Comparison of ENCODE assay signal across 23 mouse cellular contexts in the genomic region with DNA sequence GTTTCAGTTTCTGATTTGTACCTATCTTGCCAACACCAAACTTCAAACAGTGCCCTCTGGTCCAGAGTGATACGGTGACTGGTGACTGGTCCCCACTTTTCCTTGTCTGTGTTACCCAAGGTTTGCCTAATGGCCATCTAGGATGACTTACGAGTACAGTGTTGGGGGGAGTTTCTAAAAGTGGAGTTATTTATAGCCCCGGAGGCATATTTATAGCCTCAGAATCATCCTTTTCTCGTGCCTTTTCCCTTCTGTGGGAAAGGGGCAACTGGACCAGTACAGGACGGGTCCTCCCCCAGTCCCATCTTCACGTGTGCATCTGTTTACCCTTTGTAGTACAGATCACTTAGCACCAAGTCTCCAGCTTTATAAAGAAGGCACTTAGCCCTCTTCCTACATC. TPM values are rescaled to one million over a fixed set of nuclear protein-coding genes. Genes with fewer than 3 reads are reported as not detected.
DNase-seq lines count a peak whose midpoint lies in the region; ATAC-seq and TF ChIP-seq lines count a peak whose summit lies in the region.
"Had no signal": no experiment of that assay in that cellular context is flagged by ENCODE, and none has a peak within 500 bp of the region (broad histone marks: within the 10 kb centered on the region; RNA-seq: fewer than 3 reads in every experiment).

No protein-coding gene starts in this region.

- ATAC-seq in heart, embryonic 14.5 days (ENCODE audit: insufficient number of reproducible peaks, insufficient read depth, low FRiP score, low read depth): no peak
- peak; percentile 52; the same call in 1 of the 2 replicates for ATAC-seq in kidney, embryonic 15.5 days (replicated peaks; ENCODE audit: low FRiP score)
- ATAC-seq: activated CD4-positive, CD25-positive, alpha-beta regulatory T cell, adult 4 months; forebrain, embryonic 16.5 days; Patski had no signal

- no peak for TF ChIP-seq CTCF in small intestine, adult 2 months (IDR thresholded peaks at IDR 0.05; ENCODE audit: extremely low read depth, insufficient read length, insufficient replicate concordance, low read depth, low read length)

- H3K9me3 ChIP-seq in heart, embryonic 10.5 days: no peaks in the 10 kb centered on the region
- no peaks in the 10 kb centered on the region; the same call in 1 of the 2 replicates for H3K9me3 ChIP-seq in heart, embryonic 14.5 days (ENCODE audit: control insufficient read depth, low read length)
- H3K9me3 ChIP-seq in kidney, embryonic 15.5 days (replicated peaks): no peaks in the 10 kb centered on the region
- H3K9me3 ChIP-seq: embryonic facial prominence, embryonic 13.5 days; forebrain, embryonic 12.5 days; hindbrain, embryonic 10.5 days; intestine, embryonic 15.5 days had no signal

- DNase-seq in heart, embryonic 10.5 days (ENCODE audit: low spot score): peak; percentile 67
- DNase-seq in heart, postnatal 4 days: no peak
- no peak for DNase-seq in heart, adult 9 months (ENCODE audit: low spot score in 2 of 2)
- DNase-seq in kidney, adult 11 months: no peak
- DNase-seq: adrenal gland, adult 2 months; adrenal gland, postnatal 25 days; cerebellum, adult 18-20 months; cerebellum, adult 9-11 months; cerebellum, postnatal 36 days; gastrocnemius, postnatal 10 days; kidney, adult 9 months had no signal

- no peaks in the 10 kb centered on the region for H3K27me3 ChIP-seq in heart, embryonic 10.5 days (ENCODE audit: insufficient read depth, poor library complexity, severe bottlenecking)
- H3K27me3 ChIP-seq in heart, embryonic 14.5 days (ENCODE audit: control insufficient read depth, insufficient read depth, low read length): no peaks in the 10 kb centered on the region
- no peaks in the 10 kb centered on the region for H3K27me3 ChIP-seq in kidney, embryonic 15.5 days
- H3K27me3 ChIP-seq in small intestine, adult 2 months (ENCODE audit: control insufficient read depth, insufficient read depth, low read length): no peaks in the 10 kb centered on the region
- H3K27me3 ChIP-seq: CH12.LX; embryonic facial prominence, embryonic 13.5 days; forebrain, embryonic 12.5 days; intestine, embryonic 15.5 days; Patski had no signal

- peak overlapping the region; percentile 50 for H3K4me2 ChIP-seq in heart, embryonic 14.5 days (ENCODE audit: low read length)
- no peak overlapping the region for H3K4me2 ChIP-seq in kidney, embryonic 15.5 days
- H3K4me2 ChIP-seq: embryonic facial prominence, embryonic 13.5 days; forebrain, embryonic 12.5 days; hindbrain, embryonic 14.5 days; intestine, embryonic 15.5 days had no signal

- peaks cover 26% of the 10 kb centered on the region for H3K36me3 ChIP-seq in heart, embryonic 10.5 days
- H3K36me3 ChIP-seq in heart, embryonic 14.5 days (ENCODE audit: control insufficient read depth, insufficient read depth, low read length): peaks cover 17% of the 10 kb centered on the region
- peaks cover 6% of the 10 kb centered on the region for H3K36me3 ChIP-seq in kidney, embryonic 15.5 days
- H3K36me3 ChIP-seq in small intestine, adult 2 months (ENCODE audit: control insufficient read depth, insufficient read depth, low read length): no peaks in the 10 kb centered on the region
- H3K36me3 ChIP-seq: intestine, embryonic 15.5 days had no signal

- H3K4me1 ChIP-seq in heart, embryonic 10.5 days: peaks cover 36% of the 10 kb centered on the region
- peaks cover 17 to 39% of the 10 kb centered on the region in 2 experiments for H3K4me1 ChIP-seq in heart, embryonic 14.5 days (ENCODE audit: control insufficient read depth in 2 of 2, insufficient read depth in 2 of 2, low read length in 2 of 2)
- H3K4me1 ChIP-seq in kidney, embryonic 15.5 days: peaks cover 31% of the 10 kb centered on the region
- peaks cover 9% of the 10 kb centered on the region for H3K4me1 ChIP-seq in small intestine, adult 2 months (ENCODE audit: control insufficient read depth, insufficient read depth, insufficient read length, low read length)
- H3K4me1 ChIP-seq: hindbrain, embryonic 10.5 days had no signal

- WGBS in heart, embryonic 10.5 days: 42% methylated on average over 6 of the region's 6 CpGs
- WGBS in heart, embryonic 14.5 days: 32% methylated on average over 6 of the region's 6 CpGs
- WGBS in kidney, embryonic 15.5 days: 29% methylated on average over 6 of the region's 6 CpGs
- WGBS in small intestine, adult 2 months: 33% methylated on average over 6 of the region's 6 CpGs

- peak overlapping the region; percentile 17 for H3K9ac ChIP-seq in heart, embryonic 14.5 days (ENCODE audit: low read length)
- H3K9ac ChIP-seq in kidney, embryonic 15.5 days: no peak overlapping the region
- H3K9ac ChIP-seq: embryonic facial prominence, embryonic 13.5 days; forebrain, embryonic 12.5 days; hindbrain, embryonic 14.5 days; intestine, embryonic 15.5 days had no signal

- no peak for TF ChIP-seq POLR2A in small intestine, adult 2 months (IDR thresholded peaks at IDR 0.05; ENCODE audit: low read depth, low read length)

- no peak overlapping the region for H3K4me3 ChIP-seq in heart, embryonic 10.5 days
- no peak overlapping the region for H3K4me3 ChIP-seq in heart, embryonic 14.5 days (ENCODE audit: control insufficient read depth in 1 of 2, insufficient read depth in 1 of 2, low read depth in 1 of 2, low read length in 2 of 2)
- H3K4me3 ChIP-seq in kidney, embryonic 15.5 days (replicated peaks): no peak overlapping the region
- H3K4me3 ChIP-seq in small intestine, adult 2 months (ENCODE audit: low read depth, low read length): no peak overlapping the region
- H3K4me3 ChIP-seq: embryonic facial prominence, embryonic 13.5 days; forebrain, embryonic 12.5 days; hindbrain, embryonic 10.5 days; intestine, embryonic 15.5 days had no signal

- H3K27ac ChIP-seq in heart, embryonic 10.5 days: peak overlapping the region; percentile 71
- H3K27ac ChIP-seq in heart, embryonic 14.5 days (replicated peaks in 1 of 2; ENCODE audit: control insufficient read depth in 1 of 2, insufficient read depth in 1 of 2, low read depth in 2 of 2, low read length in 2 of 2): peak overlapping the region; percentile 40 to 81
- no peak overlapping the region for H3K27ac ChIP-seq in kidney, embryonic 15.5 days
- peak overlapping the region; percentile 57; the same call in 1 of the 2 replicates for H3K27ac ChIP-seq in small intestine, adult 2 months (ENCODE audit: insufficient read depth, low read depth, low read length)
- H3K27ac ChIP-seq: embryonic facial prominence, embryonic 13.5 days; forebrain, embryonic 12.5 days; hindbrain, embryonic 10.5 days; hindbrain, embryonic 14.5 days; intestine, embryonic 15.5 days had no signal

RNA-seq across cellular contexts. Expression of gene Stk39, which starts 15.2 kb away (rescaled TPM):
- 45.2 and 51.3 TPM in 2 replicates for polyA plus RNA-seq in heart, embryonic 10.5 days (2016; fragmentation: Nextera tagmentation; extraction: Ambion mirVana)
- 100 to 1,000 TPM; 160 to 163 TPM for total RNA-seq in heart, postnatal 4 days (2021)
- 89.0 and 90.8 TPM in 2 replicates for polyA plus RNA-seq in heart, embryonic 14.5 days (2014; fragmentation: Nextera tagmentation; extraction: Ambion mirVana)
- 19.9 and 20.0 TPM in 2 replicates for polyA plus RNA-seq in kidney, embryonic 15.5 days (2015; fragmentation: Nextera tagmentation; extraction: Ambion mirVana)
- 4.6 and 4.8 TPM in 2 replicates for polyA plus RNA-seq in small intestine, adult 2 months (2012; rRNA removed)
- total RNA-seq: CH12.LX had no signal
